Mouse (Mus musculus) frontal cortex, adult (tissue): Measurements from ENCODE around the gene Platr17.
A peak's percentile ranks its signal among the peaks of the same experiment; 100 is the strongest.
"Not testable (repeated sequence)": the region's sequence is repeated elsewhere in the genome, so short reads cannot be mapped to it uniquely, and the experiment has no call there.

Experiments used
- ATAC-seq: cut with Nextera tagmentation; 2 replicates; pipeline ENCODE4 v1.9.2; 2017; ENCODE audit warnings: mild to moderate bottlenecking, moderate library complexity, mixed read lengths; ENCODE audit not compliant: low TSS enrichment

Platr17 gene

GRCm38 (mm10) chr17:33904835-33905234, at the start of gene Platr17:
Gene Platr17 (plus strand): TSS chr17:33905135.
- ATAC-seq = not testable (repeated sequence)

- no peak for ATAC-seq
These were observed 47.1 kb upstream of the Platr17 start for GRCm38 (mm10) chr17:33857816-33858215.

DNA sequence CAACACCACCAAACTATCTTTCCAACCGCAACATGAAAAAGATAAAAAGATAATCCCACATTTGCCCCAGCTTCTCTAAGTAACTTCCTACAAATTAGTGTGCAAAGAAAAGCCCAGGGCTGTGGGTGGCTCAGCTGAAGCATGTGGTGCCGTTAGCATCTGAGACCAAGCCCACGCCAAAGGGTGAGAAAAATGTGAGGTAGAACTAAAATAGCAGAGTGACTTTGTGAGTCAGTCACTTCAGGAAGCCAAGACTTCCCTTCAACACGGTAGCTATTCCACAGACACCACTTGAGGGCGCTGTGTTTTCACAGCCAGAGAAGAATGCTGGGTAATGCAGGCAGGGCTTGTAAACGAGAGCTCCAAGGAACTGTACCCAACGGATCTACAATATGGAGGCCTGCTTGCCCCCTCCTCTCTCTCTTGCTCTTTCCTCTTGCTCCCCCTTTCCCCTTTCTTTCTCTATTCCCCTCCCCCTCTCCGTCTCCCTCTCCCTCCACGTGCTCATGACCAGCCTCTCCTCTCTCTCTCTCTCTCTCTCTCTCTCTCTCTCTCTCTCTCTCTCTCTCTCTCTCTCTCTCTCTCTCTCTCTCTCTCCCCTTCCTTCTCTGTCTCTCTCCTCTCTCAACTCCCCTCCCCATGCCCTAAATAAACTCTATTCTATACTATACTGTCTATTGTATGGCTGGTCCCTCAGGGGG, 39.5 kb upstream of the Platr17 start:
- ATAC-seq = peak; percentile 100

DNA sequence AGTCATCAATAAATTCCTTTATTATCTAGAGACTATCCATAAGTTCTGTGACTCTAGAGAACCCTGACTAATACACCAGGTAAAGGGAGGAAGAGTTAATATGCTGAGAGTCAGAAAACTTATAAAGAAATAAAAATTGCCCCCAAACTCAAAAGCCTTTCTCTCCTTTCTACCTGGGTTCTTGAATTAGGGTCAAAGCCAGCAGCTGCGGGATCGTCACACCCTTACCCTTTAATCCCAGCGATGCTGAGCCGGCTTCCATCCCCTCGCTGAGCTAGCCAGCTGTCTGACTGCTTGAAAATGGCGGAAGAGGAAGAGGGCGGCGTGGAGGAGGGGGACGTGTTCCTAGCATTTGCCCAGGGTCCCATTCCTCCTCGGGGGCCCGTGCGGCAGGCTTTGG, 31.4 kb upstream of the Platr17 start, which contains the start of gene Gm7029:
TSS of gene Gm7029 (plus strand) at position 301 of the 400 bp plus-strand sequence.
- not testable (repeated sequence) for ATAC-seq

GRCm38 (mm10) chr17:33874411-33874810, 30.5 kb upstream of the Platr17 start:
- no peak for ATAC-seq

GRCm38 (mm10) chr17:33875797-33876196, 29.1 kb upstream of the Platr17 start:
- ATAC-seq = not testable (repeated sequence)

DNA sequence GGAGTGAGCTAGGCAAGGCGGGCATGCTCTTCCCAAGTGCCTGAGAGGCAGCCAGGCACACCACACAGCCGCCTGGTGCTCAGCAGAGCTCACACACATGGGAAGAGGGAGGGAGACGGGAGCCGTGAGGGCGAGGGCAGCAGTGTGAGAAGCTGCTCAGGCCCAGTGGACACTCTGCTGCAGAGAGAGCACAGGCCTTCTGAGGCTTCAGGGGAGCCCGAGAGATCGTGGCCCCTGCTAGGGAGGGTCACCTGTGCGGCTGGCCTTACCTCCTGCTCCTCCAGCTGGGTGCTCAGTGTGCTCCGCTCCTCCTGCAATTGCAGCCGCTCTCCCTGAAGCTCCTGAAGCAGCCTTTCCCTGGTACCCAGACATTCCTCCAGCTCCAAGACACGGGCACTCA, 20.6 kb upstream of the Platr17 start:
- not testable (repeated sequence) for ATAC-seq

- ATAC-seq = not testable (repeated sequence)
These were observed 17.1 kb upstream of the Platr17 start for GRCm38 (mm10) chr17:33887802-33888201.

- ATAC-seq = not testable (repeated sequence)
These were observed 16.7 kb upstream of the Platr17 start for GRCm38 (mm10) chr17:33888230-33888629.

DNA sequence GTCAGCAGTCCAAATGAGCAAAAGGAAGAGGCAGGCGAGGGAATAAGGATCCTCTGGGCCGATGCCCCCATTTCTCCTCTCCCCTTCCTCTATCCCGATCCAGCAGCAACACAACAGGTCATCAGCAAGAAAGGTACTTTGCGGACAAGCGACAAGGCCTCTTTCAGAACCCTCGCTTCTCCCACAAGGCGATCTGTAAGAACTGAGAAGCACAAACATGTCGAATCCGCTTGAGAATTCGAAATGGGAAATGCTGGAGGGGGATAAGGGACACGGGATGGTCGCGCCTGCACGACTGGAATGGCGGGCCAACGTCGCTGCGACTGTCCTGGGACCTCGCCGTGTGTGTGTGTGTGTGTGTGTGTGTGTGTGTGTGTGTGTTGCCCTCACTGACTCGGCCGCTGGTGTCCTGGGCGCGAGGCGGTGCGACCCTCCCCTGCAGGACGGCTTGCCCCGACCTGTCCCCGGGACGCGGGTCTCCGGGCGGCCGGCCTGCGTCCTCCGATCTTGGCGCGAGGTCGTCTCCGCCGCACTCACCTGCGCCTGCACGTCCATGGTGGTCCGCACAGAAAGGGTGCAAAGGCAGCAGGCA, 14.9 kb upstream of the Platr17 start:
- not testable (repeated sequence) for ATAC-seq

DNA sequence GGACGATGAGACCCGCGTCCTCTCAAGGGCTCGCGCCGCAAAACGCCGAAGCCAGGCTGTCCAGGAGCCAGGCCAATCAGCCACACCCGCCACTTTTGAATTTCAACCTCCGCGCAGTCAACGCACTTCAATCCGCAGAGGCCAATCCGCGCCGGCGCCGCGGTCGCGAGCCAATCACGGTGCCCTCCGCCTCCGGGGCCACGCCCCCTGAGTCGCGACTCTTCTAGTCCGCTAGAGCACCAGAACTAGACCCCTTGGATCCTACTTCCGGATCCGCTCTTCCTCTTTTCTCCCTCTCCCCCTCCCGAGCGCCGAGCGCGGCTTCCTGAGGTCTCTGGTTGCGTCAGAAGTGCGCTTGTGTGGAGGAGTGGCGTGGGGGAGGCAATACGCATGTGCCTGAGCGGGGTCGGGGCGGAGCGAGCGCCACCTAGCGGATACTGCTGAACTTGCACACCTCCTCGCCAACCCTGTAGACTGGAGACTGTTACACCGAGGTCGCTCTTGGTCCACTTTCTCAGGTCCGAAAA, 14.3 kb upstream of the Platr17 start, which contains the start of gene Kifc1:
TSS of gene Kifc1 (minus strand) at position 129 of the 527 bp plus-strand sequence.
- ATAC-seq = peak; percentile 100

DNA sequence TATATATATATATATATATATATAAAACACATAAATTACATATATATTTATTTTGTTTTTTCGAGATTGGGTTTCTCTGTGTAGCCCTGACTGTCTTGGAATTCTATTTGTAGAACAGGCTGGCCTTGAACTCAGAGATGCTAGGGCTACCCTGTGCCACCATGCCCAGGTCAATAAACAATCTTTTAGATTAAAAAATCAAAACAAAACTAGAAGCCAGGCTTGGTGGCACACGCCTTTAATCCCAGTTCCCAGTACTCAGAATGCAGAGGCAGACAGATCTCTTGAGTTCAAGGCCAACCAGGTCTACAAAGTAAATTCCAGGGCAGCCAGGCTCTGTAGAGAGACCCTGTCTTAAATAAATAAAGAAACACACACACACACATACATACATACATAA, 13.6 kb upstream of the Platr17 start:
- no peak for ATAC-seq

DNA sequence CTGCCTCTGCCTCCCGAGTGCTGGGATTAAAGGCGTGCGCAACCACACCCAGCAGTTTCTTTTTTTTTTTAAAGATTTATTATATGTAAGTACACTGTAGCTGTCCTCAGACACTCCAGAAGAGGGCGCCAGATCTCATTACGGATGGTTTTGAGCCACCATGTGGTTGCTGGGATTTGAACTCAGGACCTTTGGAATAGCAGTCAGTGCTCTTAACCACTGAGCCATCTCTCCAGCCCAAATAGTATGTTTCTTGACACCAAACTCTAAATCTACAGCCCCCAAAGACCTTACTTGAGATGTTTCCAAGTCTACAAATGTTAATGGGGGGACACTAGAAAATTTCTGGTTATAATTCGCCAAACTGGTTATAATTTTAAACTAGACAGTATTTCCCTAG, 13.0 kb upstream of the Platr17 start:
- not testable (repeated sequence) for ATAC-seq

DNA sequence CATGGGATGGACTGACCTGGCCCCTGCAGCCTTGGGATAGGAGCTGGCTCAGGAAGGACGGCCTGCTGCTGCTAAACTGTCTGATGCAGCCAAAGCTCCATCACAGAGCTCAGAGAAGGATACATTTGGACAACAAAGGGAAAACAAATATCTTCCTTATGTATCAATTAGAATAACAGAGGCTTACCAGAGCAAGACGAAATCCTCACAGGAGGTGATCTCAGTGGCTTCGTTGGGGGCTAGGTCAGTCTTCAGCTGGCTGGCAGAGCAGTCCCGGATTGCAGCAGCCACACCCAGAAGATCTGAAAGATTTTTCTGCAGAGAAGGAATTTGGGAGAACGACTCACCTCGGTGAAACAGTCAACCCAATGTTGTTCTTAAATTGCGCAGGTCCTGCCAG, 12.5 kb upstream of the Platr17 start:
- ATAC-seq = no peak

DNA sequence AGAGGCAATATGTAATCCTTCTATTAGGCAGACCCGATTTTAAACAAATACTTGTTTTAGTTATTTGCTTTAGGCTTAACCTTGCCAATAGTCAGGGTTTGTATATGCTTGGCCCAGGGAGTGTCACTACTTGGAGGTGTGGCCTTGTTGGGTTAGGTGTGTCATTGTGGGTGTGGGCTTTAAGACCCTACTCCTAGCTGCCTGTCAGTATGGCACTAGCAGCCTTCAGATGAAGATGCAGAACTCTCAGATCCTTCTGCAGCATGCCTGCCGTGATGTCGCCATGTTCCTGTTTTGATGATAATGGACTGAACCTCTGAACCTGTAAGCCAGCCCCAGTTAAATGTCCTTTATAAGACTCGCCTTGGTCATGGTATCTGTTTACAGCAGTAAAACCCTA, 11.9 kb upstream of the Platr17 start:
- ATAC-seq = not testable (repeated sequence)

DNA sequence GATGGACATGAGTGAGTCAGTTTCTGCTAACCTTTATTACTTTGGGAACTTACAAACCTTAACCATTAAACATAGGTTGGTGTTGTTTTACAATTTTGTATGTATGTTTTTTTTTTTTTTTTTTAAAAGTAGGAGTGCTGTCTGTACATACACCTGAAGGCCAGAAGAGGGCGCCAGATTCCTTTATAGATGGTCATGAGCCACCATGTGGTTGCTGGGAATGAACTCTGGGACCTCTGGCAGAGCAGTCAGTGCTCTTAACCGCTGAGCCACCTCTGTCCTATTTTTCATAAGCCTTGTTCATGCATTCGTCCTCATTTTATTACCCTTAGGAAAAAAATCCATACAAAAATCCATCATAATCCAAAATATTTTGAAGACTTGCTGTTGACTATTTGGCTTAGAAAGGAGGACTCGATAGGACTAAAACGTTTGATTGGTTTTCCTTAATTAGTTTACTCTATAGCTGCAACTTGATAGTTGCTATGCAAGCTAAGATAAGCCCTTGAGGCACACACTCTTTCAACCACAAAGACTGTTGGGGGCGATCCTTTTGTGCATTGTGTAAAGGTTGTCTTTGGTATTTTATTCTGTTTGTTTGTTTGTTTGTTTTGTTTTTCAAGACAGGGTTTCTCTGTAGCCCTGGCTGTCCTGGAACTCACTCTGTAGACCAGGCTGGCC, 7.7 kb upstream of the Platr17 start:
- ATAC-seq = no peak

- ATAC-seq = peak; percentile 59; the same call in 1 of the 2 replicates
These were observed 6.7 kb upstream of the Platr17 start for GRCm38 (mm10) chr17:33898193-33898592.

DNA sequence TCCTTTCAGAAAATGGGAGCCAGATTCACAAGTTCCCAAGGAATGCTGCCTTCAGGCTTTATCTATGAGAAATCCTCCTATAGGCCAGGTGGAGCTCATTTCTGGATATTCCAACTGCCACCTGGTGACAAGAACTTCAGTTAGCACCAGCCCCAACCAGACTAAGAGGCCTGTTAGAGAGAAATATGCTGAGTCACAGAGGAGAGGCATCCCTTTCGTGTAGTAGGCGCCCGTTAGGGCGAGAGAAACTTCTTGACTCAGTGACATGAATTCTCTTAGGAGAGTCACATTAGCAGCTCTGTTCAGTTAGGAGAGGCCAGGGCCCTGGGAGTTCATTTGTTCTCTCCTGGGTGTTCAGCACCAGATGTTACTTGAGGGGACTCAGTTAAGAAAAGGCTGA, 5.3 kb upstream of the Platr17 start:
- ATAC-seq = no peak

GRCm38 (mm10) chr17:33900281-33900988, 4.5 kb upstream of the Platr17 start:
- ATAC-seq = no peak

DNA sequence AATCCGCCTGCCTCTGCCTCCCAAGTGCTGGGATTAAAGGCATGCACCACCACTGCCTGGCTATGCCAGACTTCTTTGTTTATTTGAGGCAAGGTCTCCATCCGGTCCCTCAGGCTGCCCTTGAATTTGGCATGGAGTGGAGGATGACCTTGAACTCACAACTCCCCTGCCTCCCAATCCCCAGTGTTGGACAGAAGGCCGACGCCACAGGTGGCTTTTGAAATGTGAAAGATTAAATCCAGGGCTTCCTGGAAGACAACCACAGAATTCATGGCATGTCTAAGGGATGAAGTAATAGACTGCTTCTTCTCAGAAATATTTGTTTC, 4.0 kb upstream of the Platr17 start:
- no peak for ATAC-seq

GRCm38 (mm10) chr17:33901653-33902052, 3.3 kb upstream of the Platr17 start:
- no peak for ATAC-seq

DNA sequence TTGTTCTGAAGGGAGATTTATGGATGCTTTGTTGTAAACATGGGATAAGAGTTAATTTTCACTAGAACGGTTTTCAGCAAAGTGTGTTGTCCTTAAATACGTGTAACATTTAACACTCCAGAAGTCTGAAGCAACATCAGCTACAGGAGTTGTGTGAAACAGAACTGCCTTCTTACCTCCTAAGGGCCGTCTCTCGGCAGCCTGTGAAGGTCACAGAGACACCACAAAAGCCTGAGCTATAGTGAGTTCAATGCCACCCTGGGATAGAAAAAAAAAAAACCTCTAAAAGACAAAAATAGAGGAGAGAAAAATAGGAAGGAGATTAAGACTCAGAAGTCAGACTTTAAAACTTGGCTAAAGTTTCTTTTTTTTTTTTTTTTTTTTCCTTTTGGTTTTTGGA, 2.9 kb upstream of the Platr17 start:
- ATAC-seq = no peak
